Mouse (Mus musculus) small intestine, adult 2 months (tissue): ENCODE results near the gene Olfr1217.

Source experiments
- CTCF ChIP-seq: fragments of 200-500 bp; IDR thresholded peaks from 2 replicates; pipeline ENCODE4 v1.5.1; 2012; ENCODE audit warnings: low read depth, mild to moderate bottlenecking, control low read depth, inconsistent platforms, low read length, moderate library complexity, mixed read lengths; ENCODE audit not compliant: insufficient replicate concordance, insufficient read length; ENCODE audit errors: extremely low read depth
- POLR2A ChIP-seq: fragments of 200-500 bp; IDR thresholded peaks from 2 replicates; pipeline ENCODE4 v1.6.1; 2012; ENCODE audit warnings: low read depth, mild to moderate bottlenecking, control low read depth, inconsistent platforms, low read length, moderate library complexity

GRCm38 (mm10) chr2:88980181-88980580, 51.7 kb downstream of the Olfr1217 start, which contains the start of gene Gm13762:
- TF ChIP-seq CTCF: no peak
- TF ChIP-seq POLR2A: no peak
